Mouse (Mus musculus) testis, adult 2 months (tissue): ENCODE measurements around the gene E2f7.
A peak's percentile ranks its signal among the peaks of the same experiment; 100 is the strongest.

Source experiments
- CTCF ChIP-seq: fragments of 200-500 bp; IDR thresholded peaks from 2 replicates; pipeline ENCODE4 v1.5.1; 2012; ENCODE audit warnings: low read depth, mild to moderate bottlenecking, inconsistent platforms, low read length, moderate library complexity; ENCODE audit not compliant: control insufficient read depth, insufficient read depth, insufficient replicate concordance
- POLR2A ChIP-seq: fragments of 200-500 bp; IDR thresholded peaks from 2 replicates; pipeline ENCODE4 v1.6.1; 2012; ENCODE audit warnings: low read depth, mild to moderate bottlenecking, inconsistent platforms, low read length, moderate library complexity; ENCODE audit not compliant: control insufficient read depth

- TF ChIP-seq CTCF (peak; percentile 77; the same call in 1 of the 2 replicates), POLR2A (no peak)
Observed at GRCm38 (mm10) chr10:110727816-110728215, 17.4 kb upstream of the E2f7 start.
